Mouse (Mus musculus) heart, embryonic 10.5 days (tissue): ENCODE data around the gene Rap2b. TPM values are rescaled to one million over a fixed set of nuclear protein-coding genes. Genes with fewer than 3 reads are reported as not detected.

Experiments
- DNase-seq: peaks from one replicate; pipeline ENCODE4 v3.0.0-alpha.2; 2017; ENCODE audit warnings: low spot score
- H3K27ac ChIP-seq: fragments of 300-500 bp; sonication (generic); 2 replicates; pipeline ENCODE4 v1.5.1; 2016; ENCODE audit warnings: mild to moderate bottlenecking
- H3K27me3 ChIP-seq: fragments of 300-500 bp; sonication (generic); 2 replicates; pipeline ENCODE4 v1.6.1; 2016; ENCODE audit warnings: mild to moderate bottlenecking; ENCODE audit not compliant: poor library complexity, insufficient read depth, severe bottlenecking
- H3K36me3 ChIP-seq: fragments of 300-500 bp; sonication (generic); 2 replicates; pipeline ENCODE4 v1.6.1; 2016; ENCODE audit warnings: mild to moderate bottlenecking, moderate library complexity
- H3K4me1 ChIP-seq: fragments of 300-500 bp; sonication (generic); 2 replicates; pipeline ENCODE4 v1.6.1; 2016; ENCODE audit warnings: mild to moderate bottlenecking
- H3K4me3 ChIP-seq: fragments of 300-500 bp; sonication (generic); 2 replicates; pipeline ENCODE4 v1.5.1; 2016; ENCODE audit warnings: mild to moderate bottlenecking, moderate library complexity
- H3K9me3 ChIP-seq: fragments of 300-500 bp; sonication (generic); 2 replicates; pipeline ENCODE4 v1.6.1; 2016; ENCODE audit warnings: mild to moderate bottlenecking, moderate library complexity
- WGBS: fragments of 180-500 bp; shearing (Covaris S2); methylation state at CpG from one replicate; pipeline ENCODE4 v1.1.7; 2016; 5-methylcytosine and 5-hydroxymethylcytosine counted together
- polyA plus RNA-seq: library from polyadenylated mRNA; unstranded; fragments of >200 nt; fragmentation: Nextera tagmentation; extraction: Ambion mirVana; gene quantifications from 2 replicates; pipeline ENCODE4 v1.2.1, GENCODE M21; 2016

Rap2b gene
- 6.5 and 6.8 TPM in 2 replicates for polyA plus RNA-seq

DNA sequence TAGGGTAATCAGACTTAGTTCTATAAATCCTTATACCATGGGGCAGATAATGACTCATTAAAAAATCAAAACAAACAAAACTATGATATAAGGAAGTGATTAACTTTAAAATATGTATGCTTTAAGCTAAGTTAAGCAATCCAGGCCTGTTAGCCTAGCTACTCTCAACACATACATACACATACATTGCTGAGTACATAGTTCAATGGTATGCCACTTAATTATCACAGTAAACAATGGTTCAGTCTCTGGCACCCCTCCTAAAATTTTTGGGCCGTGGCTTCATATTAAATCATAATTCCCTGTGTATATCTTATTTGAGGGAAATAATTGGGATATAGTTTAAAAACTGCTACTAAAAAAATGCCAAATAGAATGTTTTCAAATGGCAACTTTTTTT is at the start of gene Rap2b:
Rap2b (plus strand) TSS at position 301 of the 400 bp plus-strand sequence.
- H3K4me1 ChIP-seq = peaks cover 3% of the 10 kb centered on the region; the same call in 1 of the 2 replicates
- no peaks in the 10 kb centered on the region for H3K27me3 ChIP-seq
- H3K27ac ChIP-seq = peak within 1 kb of the TSS; percentile 93; the same call in 1 of the 2 replicates
- no peak for DNase-seq
- no peaks in the 10 kb centered on the region for H3K36me3 ChIP-seq
- WGBS = 85% methylated on average over 1 of the region's 1 CpGs
- H3K4me3 ChIP-seq = no peak within 1 kb of the TSS
- H3K9me3 ChIP-seq = no peaks in the 10 kb centered on the region

DNA sequence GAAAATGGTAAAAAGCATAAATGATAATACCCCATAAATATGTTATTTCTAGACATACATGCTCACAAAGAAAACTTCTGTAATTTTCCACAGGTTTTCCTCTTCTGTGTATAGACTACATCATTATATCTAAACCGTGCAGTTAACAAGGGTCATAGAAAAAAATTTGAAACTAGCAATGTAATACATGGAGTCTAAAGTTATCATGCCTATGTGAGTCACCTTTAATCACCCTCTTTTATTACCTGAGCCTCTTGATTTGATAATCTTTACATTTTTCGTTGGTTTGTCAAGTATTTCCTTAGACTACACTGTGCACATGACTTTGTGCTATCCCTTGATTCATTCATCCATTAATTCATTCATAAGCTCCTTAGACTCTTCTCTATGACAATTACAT is 46.4 kb upstream of the Rap2b start:
- no peak overlapping the region for H3K27ac ChIP-seq
- no peaks in the 10 kb centered on the region for H3K36me3 ChIP-seq
- 70% methylated on average over 2 of the region's 2 CpGs for WGBS
- H3K4me1 ChIP-seq = no peaks in the 10 kb centered on the region
- DNase-seq = no peak
- H3K9me3 ChIP-seq = no peaks in the 10 kb centered on the region
- H3K4me3 ChIP-seq = no peak overlapping the region
- H3K27me3 ChIP-seq = no peaks in the 10 kb centered on the region

DNA sequence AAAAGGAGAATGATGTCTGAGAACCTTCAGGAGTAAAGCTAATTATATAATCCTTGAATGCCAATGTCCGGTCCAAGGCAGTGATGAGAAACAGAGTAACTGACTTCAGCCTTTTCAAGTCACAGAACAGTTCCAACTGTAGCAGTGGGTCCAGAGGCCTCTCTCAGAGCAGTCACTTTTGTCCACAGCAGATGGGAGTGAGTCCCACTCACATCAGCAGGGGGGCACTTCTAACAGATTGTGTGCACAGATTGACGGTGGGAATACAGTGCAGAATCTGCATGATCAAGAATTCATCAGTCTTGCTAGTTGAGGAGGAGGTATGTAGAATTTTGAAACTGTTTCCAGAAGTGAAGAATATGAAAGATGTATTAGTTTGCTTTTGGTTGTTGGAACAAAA is 41.4 kb upstream of the Rap2b start:
- Histone ChIP-seq H3K9me3 (no peaks in the 10 kb centered on the region), H3K4me1 (no peaks in the 10 kb centered on the region), H3K4me3 (no peak overlapping the region), H3K27ac (no peak overlapping the region), H3K36me3 (no peaks in the 10 kb centered on the region), H3K27me3 (no peaks in the 10 kb centered on the region)
- 68% methylated on average over 2 of the region's 2 CpGs for WGBS
- DNase-seq = no peak

DNA sequence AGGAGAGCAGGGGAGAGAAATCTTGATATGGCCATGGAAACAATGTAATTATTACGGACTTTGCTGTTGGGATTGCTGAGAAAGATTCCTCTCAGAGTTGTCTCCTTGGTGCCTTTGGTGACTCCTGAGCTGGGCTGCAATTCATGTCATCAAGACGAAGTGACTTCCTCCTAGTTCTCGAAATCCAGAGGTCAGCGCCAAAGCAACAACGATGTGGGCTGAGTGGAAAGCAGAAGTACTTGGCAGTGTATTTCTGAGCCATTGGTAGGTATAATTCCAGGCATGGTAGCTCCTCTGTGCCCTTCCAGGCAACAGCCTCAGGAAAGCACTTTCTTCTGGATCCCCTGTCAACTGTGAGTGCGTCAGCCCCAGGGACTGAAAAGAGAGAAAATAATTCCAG is 39.8 kb upstream of the Rap2b start:
- no peaks in the 10 kb centered on the region for H3K27me3 ChIP-seq
- no peak overlapping the region for H3K4me3 ChIP-seq
- no peak for DNase-seq
- H3K36me3 ChIP-seq = no peaks in the 10 kb centered on the region
- no peaks in the 10 kb centered on the region for H3K9me3 ChIP-seq
- H3K27ac ChIP-seq = no peak overlapping the region
- 80% methylated on average over 6 of the region's 6 CpGs for whole genome bisulfite sequencing
- H3K4me1 ChIP-seq = no peaks in the 10 kb centered on the region

DNA sequence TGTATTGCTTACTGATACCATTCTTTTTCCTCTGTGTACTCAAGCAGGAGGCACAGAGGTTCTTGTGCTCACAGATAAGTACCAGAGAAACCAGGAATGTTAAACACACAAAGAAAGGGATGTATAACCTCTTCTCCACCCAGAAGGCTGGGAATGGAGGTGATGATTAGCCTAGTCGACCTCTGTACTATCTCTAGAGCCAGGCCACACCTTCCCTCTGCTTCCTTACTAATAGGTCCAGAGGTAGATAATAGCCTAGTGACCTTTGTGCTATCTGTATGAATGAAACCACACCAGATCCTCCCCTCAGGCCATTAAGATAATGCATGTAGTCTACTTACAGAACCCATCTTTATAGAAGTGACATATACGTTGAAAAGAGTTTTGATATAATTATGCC is 25.2 kb upstream of the Rap2b start:
- no peaks in the 10 kb centered on the region for H3K9me3 ChIP-seq
- H3K36me3 ChIP-seq = no peaks in the 10 kb centered on the region
- no peaks in the 10 kb centered on the region for H3K27me3 ChIP-seq
- WGBS = 30% methylated on average over 2 of the region's 2 CpGs
- H3K27ac ChIP-seq = no peak overlapping the region
- 0 out of 2 replicates have a peak, but pooled peaks cover 3% of the 10 kb centered on the region for H3K4me1 ChIP-seq
- DNase-seq = no peak
- no peak overlapping the region for H3K4me3 ChIP-seq

DNA sequence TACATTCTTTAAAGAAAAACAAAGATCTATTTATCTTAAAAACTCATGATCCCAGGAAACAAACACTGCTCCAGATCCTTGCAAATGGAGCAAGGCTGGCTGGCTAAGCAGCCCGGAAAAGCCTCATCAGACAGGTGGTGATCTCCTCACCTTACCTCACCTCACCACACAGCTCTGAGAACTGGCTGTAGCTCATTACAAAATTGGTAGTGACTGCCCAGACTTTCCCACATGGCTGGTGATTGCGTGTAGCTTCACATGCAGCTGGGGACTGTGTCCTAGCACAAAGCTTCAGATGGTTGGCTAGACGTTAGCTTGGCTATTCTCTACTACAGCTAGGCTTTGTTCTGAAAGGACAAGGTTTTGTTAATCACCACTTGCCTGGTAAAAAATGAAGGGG is 24.2 kb upstream of the Rap2b start:
- Histone ChIP-seq H3K36me3 (no peaks in the 10 kb centered on the region), H3K4me3 (no peak overlapping the region), H3K9me3 (no peaks in the 10 kb centered on the region), H3K27ac (no peak overlapping the region), H3K27me3 (no peaks in the 10 kb centered on the region), H3K4me1 (0 out of 2 replicates have a peak, but pooled peaks cover 3% of the 10 kb centered on the region)
- WGBS = 83% methylated on average over 3 of the region's 3 CpGs
- DNase-seq = no peak

DNA sequence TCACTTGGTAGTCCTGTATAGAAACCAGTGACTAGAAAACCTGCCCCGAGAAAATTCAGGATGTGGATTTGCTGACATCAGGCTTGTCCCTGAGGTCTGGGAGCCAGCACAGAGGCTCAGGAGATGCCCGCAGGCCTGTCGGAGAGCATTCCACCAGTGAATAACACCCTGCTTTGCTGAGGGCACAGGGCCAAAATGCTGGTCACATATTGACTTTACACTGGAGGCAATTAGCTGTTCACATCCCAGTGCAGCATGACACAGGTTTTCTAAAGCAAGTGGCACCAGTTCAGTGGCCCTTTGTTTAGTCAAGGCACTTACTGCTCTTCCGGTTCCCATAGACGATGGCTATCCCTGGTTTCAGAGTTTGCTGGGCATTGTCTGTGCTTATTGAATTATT is 21.1 kb upstream of the Rap2b start:
- WGBS = 76% methylated on average over 5 of the region's 5 CpGs

DNA sequence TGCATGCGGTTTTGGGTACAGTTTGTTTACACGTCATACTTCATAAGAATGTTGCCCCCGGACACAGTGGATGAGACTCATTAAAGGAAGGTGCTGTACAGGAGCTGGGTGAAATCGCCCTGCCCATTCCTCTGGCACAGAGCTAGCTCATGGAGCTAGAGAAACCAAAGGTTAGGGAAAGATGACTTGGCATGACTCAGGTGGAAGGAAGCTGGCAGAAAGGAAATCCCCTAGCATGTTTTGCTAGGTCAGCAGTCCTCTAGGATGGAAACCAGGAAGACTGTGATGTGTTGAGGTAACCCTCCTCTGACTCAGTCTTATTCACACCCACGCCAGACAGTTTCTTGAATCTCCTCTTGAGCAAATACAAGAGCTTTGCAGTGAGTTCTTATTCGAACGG is 17.4 kb upstream of the Rap2b start:
- Histone ChIP-seq H3K9me3 (no peaks in the 10 kb centered on the region), H3K27me3 (no peaks in the 10 kb centered on the region), H3K4me3 (no peak overlapping the region), H3K36me3 (no peaks in the 10 kb centered on the region), H3K4me1 (no peaks in the 10 kb centered on the region), H3K27ac (no peak overlapping the region)
- no peak for DNase-seq
- WGBS = 66% methylated on average over 7 of the region's 7 CpGs

More for the DNA sequence above, 21.1 kb upstream of the Rap2b start:
- Histone ChIP-seq H3K27me3 (no peaks in the 10 kb centered on the region), H3K27ac (no peak overlapping the region), H3K36me3 (no peaks in the 10 kb centered on the region), H3K4me3 (no peak overlapping the region), H3K9me3 (no peaks in the 10 kb centered on the region), H3K4me1 (0 out of 2 replicates have a peak, but pooled peaks cover 3% of the 10 kb centered on the region)
- no peak for DNase-seq

DNA sequence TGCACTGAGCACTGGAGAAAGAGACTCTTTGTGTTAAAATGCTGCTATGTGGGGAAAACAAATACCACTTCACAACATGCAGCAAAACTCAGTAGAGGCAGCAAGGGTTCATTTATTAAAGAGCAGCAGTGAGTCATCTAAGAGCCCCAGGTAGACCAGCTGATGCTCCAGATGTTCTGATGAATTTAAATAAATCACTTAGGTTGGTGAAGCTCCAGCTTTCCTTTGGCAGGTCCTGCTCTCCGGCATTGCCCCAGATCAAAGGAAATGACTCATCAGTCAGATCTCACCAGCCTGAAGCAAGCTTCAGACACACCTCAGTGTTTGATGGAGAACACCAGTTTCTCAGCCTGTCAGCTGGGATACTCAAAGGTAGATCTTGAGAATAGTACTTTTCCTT is 15.8 kb upstream of the Rap2b start:
- no peaks in the 10 kb centered on the region for H3K4me1 ChIP-seq
- H3K4me3 ChIP-seq = no peak overlapping the region
- no peaks in the 10 kb centered on the region for H3K36me3 ChIP-seq
- no peaks in the 10 kb centered on the region for H3K9me3 ChIP-seq
- no peak for DNase-seq
- H3K27me3 ChIP-seq = no peaks in the 10 kb centered on the region
- no peak overlapping the region for H3K27ac ChIP-seq
- WGBS = 38% methylated on average over 1 of the region's 1 CpGs

DNA sequence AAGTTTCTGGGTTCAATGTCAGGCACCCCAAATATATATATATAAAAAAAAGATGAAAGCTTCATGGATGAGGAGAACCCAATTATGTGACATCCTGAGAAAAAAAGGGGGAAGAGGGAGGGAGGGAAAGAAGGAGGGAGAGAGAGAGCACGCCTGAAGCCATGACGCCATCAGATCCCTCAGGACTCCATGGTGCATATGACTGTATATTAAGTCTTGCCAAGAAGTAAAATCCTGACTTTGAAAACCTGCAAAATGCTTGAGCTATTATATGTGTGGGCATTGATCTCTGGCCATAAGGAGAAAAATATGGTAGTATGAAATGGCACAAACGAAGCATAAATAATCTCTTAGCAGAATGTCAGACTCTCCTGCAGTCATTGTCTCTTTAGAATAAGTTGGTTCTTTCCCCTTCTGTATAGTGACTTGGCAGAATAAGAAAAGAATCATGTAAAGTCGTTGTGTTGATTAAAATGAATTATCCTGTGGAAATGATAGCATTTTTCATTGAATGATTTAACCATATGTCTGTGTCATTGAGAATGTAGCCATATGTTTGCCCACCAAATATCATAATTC is 13.3 kb upstream of the Rap2b start:
- Histone ChIP-seq H3K36me3 (no peaks in the 10 kb centered on the region), H3K9me3 (no peaks in the 10 kb centered on the region), H3K4me1 (no peaks in the 10 kb centered on the region), H3K27me3 (no peaks in the 10 kb centered on the region), H3K27ac (no peak overlapping the region), H3K4me3 (no peak overlapping the region)
- no peak for DNase-seq
- 74% methylated on average over 4 of the region's 4 CpGs for WGBS

DNA sequence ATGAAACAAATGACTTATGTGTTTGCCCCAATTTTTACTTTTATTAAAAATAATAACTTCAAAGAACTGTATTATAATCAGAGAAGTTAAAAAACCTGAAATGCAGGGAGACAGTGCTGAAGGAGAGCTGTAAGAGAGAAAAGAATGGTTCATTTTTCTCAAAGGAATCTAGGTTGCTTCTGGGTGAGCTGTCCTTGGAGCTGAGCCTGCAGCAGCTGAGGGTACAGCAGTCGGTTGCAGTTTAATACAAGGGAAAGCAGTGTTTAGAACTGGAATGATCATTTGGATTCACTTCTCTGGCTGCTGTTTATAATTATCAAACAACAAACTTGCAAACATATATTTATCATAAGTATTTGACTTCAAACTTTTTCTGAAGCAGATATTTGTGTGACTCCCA is 12.0 kb upstream of the Rap2b start:
- H3K27ac ChIP-seq = no peak overlapping the region
- no peaks in the 10 kb centered on the region for H3K36me3 ChIP-seq
- no peaks in the 10 kb centered on the region for H3K4me1 ChIP-seq
- no peak for DNase-seq
- 75% methylated on average over 1 of the region's 1 CpGs for WGBS
- H3K4me3 ChIP-seq = no peak overlapping the region
- no peaks in the 10 kb centered on the region for H3K27me3 ChIP-seq
- no peaks in the 10 kb centered on the region for H3K9me3 ChIP-seq

DNA sequence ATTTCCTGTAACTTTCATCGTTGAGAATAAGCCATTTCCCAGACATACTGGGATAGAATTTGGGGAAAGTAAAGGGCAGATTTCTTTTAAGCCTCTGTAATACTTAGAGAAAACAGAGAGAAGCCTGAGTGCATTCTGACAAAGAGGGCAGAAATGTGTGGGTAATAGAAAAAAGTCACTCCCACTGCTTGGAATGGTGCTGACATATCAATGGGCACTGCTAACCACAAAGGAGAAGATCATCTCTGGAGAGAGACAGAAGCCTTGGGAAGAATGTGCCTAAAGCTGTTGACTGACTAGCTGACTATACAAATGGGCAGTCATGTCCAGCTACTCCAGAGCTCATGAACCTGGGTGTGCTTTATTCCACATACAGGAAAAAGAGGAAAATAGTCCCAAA is 6.0 kb upstream of the Rap2b start:
- 64% methylated on average over 1 of the region's 1 CpGs for WGBS
- Histone ChIP-seq H3K36me3 (no peaks in the 10 kb centered on the region), H3K9me3 (no peaks in the 10 kb centered on the region), H3K4me3 (no peak overlapping the region), H3K27ac (no peak overlapping the region), H3K27me3 (no peaks in the 10 kb centered on the region), H3K4me1 (no peaks in the 10 kb centered on the region)
- no peak for DNase-seq

DNA sequence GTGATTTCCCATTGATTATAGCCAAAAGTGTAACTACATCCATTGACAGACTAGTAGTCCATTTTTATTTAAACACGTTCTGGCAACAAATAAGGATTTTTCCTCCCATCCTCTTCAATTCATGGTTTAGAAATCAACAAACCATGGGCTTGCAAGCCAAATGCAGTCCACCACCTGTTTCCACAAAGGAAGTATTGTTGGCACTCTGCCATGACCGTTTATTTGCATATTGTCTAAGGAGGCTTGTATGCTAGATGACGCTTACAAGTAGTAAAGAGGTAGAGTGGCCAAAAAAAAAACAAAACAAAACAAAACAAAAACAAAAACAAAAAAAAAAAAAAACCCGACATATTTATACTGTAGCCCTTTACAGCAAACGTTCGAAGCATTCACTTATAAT is 3.3 kb upstream of the Rap2b start:
- H3K4me3 ChIP-seq = no peak overlapping the region
- H3K27ac ChIP-seq = no peak overlapping the region
- no peaks in the 10 kb centered on the region for H3K9me3 ChIP-seq
- DNase-seq = no peak
- H3K36me3 ChIP-seq = no peaks in the 10 kb centered on the region
- no peaks in the 10 kb centered on the region for H3K27me3 ChIP-seq
- WGBS = 75% methylated on average over 6 of the region's 6 CpGs
- H3K4me1 ChIP-seq = no peaks in the 10 kb centered on the region; the same call in 1 of the 2 replicates

DNA sequence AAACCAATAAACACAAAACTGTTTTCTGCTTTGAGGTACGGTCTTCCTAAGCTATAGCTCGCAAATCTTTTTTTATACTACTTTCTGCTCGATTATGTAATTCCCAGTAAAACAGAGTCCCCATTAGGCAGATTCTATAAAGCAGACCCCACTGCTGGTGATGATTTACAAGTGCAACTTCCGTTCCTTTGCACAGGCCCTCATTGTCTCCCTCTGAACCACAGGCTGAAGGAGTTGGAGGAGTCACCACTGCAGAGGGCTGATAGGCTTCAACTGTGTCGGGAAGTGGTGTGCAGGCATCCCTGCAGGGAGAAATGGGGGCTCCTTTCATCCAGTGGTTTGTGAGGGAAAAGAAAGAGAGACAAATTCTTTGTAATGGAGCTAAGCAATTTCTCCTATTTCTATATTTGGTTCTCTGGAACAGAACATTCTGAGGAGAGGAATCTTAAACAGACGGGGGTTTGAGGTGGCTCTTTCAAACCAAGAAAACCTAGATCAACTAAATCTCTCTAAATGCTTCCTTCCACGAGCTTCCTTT is 2.6 kb upstream of the Rap2b start:
- H3K9me3 ChIP-seq = no peaks in the 10 kb centered on the region
- H3K4me3 ChIP-seq = no peak overlapping the region
- H3K36me3 ChIP-seq = no peaks in the 10 kb centered on the region
- no peak for DNase-seq
- H3K4me1 ChIP-seq = no peaks in the 10 kb centered on the region; the same call in 1 of the 2 replicates
- H3K27ac ChIP-seq = no peak overlapping the region
- no peaks in the 10 kb centered on the region for H3K27me3 ChIP-seq
- whole genome bisulfite sequencing = 42% methylated on average over 7 of the region's 7 CpGs
